Mouse (Mus musculus): ENCODE measurements around the gene Cbx3.

- TF ChIP-seq GATA1 (IDR thresholded peaks at IDR 0.05; ENCODE audit: borderline replicate concordance, low read length) (no peak), FLI1 (IDR thresholded peaks at IDR 0.05; ENCODE audit: low read length) (no peak)
These were observed 46.6 kb upstream of the Cbx3 start for GRCm38 (mm10) chr6:51423466-51424122.

Measured in megakaryocyte, embryonic 14.5 days (primary cell).